Mouse (Mus musculus): ENCODE data around the gene Nt5dc1.
"Not testable (repeated sequence)": the region's sequence is repeated elsewhere in the genome, so short reads cannot be mapped to it uniquely, and the experiment has no call there.

Nt5dc1 gene

GRCm38 (mm10) chr10:34418204-34418756 lies at the start of gene Nt5dc1:
Gene Nt5dc1, minus strand, starts transcription at chr10:34418552.
- peak; percentile 96 for DNase-seq

- DNase-seq: no peak
Observed at GRCm38 (mm10) chr10:34464321-34464720, 46.0 kb upstream of the Nt5dc1 start.

- DNase-seq: no peak
Observed at GRCm38 (mm10) chr10:34461451-34461850, 43.1 kb upstream of the Nt5dc1 start.

GRCm38 (mm10) chr10:34449469-34449868 lies 31.1 kb upstream of the Nt5dc1 start:
- no peak for DNase-seq

GRCm38 (mm10) chr10:34434191-34434590 lies 15.8 kb upstream of the Nt5dc1 start:
- DNase-seq: not testable (repeated sequence)

- no peak for DNase-seq
Observed at GRCm38 (mm10) chr10:34431783-34432182, 13.4 kb upstream of the Nt5dc1 start.

GRCm38 (mm10) chr10:34418794-34419193 lies 442 bp upstream of the Nt5dc1 start:
- DNase-seq: not testable (repeated sequence)

GRCm38 (mm10) chr10:34399267-34399666 lies 19.1 kb downstream of the Nt5dc1 start:
- no peak for DNase-seq

GRCm38 (mm10) chr10:34396959-34397358 lies 21.4 kb downstream of the Nt5dc1 start:
- no peak for DNase-seq

- DNase-seq: no peak
Observed at GRCm38 (mm10) chr10:34389681-34390080, 28.7 kb downstream of the Nt5dc1 start, which contains the start of gene Col10a1. Gene Col10a1, plus strand, starts transcription at chr10:34389981.

- no peak for DNase-seq
Observed at GRCm38 (mm10) chr10:34385636-34386035, 32.7 kb downstream of the Nt5dc1 start.

GRCm38 (mm10) chr10:34373332-34373731 lies 45.0 kb downstream of the Nt5dc1 start:
- DNase-seq: no peak

- no peak for DNase-seq
Observed at GRCm38 (mm10) chr10:34368138-34368537, 50.2 kb downstream of the Nt5dc1 start.

- DNase-seq: peak; percentile 39
Observed at GRCm38 (mm10) chr10:34363756-34364155, 54.6 kb downstream of the Nt5dc1 start.

GRCm38 (mm10) chr10:34358263-34358662 lies 60.1 kb downstream of the Nt5dc1 start:
- DNase-seq: no peak

GRCm38 (mm10) chr10:34352166-34352565 lies 66.2 kb downstream of the Nt5dc1 start:
- no peak for DNase-seq

GRCm38 (mm10) chr10:34341886-34342285 lies 76.5 kb downstream of the Nt5dc1 start:
- no peak for DNase-seq

GRCm38 (mm10) chr10:34341014-34341413 lies 77.3 kb downstream of the Nt5dc1 start:
- DNase-seq: no peak

- DNase-seq: peak; percentile 56
Observed at GRCm38 (mm10) chr10:34328310-34328709, 90.0 kb downstream of the Nt5dc1 start.

- DNase-seq: no peak
Observed at GRCm38 (mm10) chr10:34327144-34327543, 91.2 kb downstream of the Nt5dc1 start.

- DNase-seq: no peak
Observed at GRCm38 (mm10) chr10:34326701-34327100, 91.7 kb downstream of the Nt5dc1 start.

GRCm38 (mm10) chr10:34320809-34321208 lies 97.5 kb downstream of the Nt5dc1 start:
- no peak for DNase-seq

GRCm38 (mm10) chr10:34317217-34317606 lies 101.1 kb downstream of the Nt5dc1 start:
- DNase-seq: no peak

- no peak for DNase-seq
Observed at GRCm38 (mm10) chr10:34316571-34317216, 101.7 kb downstream of the Nt5dc1 start.

- no peak for DNase-seq
Observed at GRCm38 (mm10) chr10:34312536-34312935, 105.8 kb downstream of the Nt5dc1 start.
